Mouse (Mus musculus) heart, adult 8-10 months (tissue): ENCODE measurements at regions not wholly inside any gene's neighbourhood (a gene's known extent, or its start where the extent isn't known, plus 50 kb on each side); places are given as distances from the start of the nearest gene placed in this dataset.

Source experiments
- DNase-seq: peaks from one replicate; pipeline ENCODE4 v3.0.0; 2022; ENCODE audit warnings: low spot score

GRCm38 (mm10) chr8:34495974-34496373, 384.4 kb upstream of the Gm10131 start:
- DNase-seq: no peak

- no peak for DNase-seq
These were observed 377.3 kb upstream of the Gm10131 start for GRCm38 (mm10) chr8:34488746-34489400.

GRCm38 (mm10) chr8:34486433-34487096, 375.0 kb upstream of the Gm10131 start:
- DNase-seq: no peak

- DNase-seq: no peak
These were observed 374.4 kb upstream of the Gm10131 start for GRCm38 (mm10) chr8:34485905-34486304.

- DNase-seq: no peak
These were observed 373.8 kb upstream of the Gm10131 start for GRCm38 (mm10) chr8:34485346-34485745.

- peak; percentile 66 for DNase-seq
These were observed 373.2 kb upstream of the Gm10131 start for GRCm38 (mm10) chr8:34484551-34485335.

- DNase-seq: no peak
These were observed 371.7 kb upstream of the Gm10131 start for GRCm38 (mm10) chr8:34483212-34483611.

GRCm38 (mm10) chr8:34482676-34483075, 371.1 kb upstream of the Gm10131 start:
- DNase-seq: no peak

GRCm38 (mm10) chr8:34480496-34480895, 369.0 kb upstream of the Gm10131 start:
- no peak for DNase-seq

- peak; percentile 24 for DNase-seq
These were observed 367.4 kb upstream of the Gm10131 start for GRCm38 (mm10) chr8:34478891-34479290.

GRCm38 (mm10) chr8:34478465-34478864, 366.9 kb upstream of the Gm10131 start:
- no peak for DNase-seq

- DNase-seq: no peak
These were observed 364.7 kb upstream of the Gm10131 start for GRCm38 (mm10) chr8:34476146-34476820.

- DNase-seq: peak; percentile 50
These were observed 363.1 kb upstream of the Gm10131 start for GRCm38 (mm10) chr8:34474593-34474992.

GRCm38 (mm10) chr8:34473769-34474168, 362.2 kb upstream of the Gm10131 start:
- DNase-seq: no peak

GRCm38 (mm10) chr8:34473301-34473700, 361.8 kb upstream of the Gm10131 start:
- no peak for DNase-seq

GRCm38 (mm10) chr8:34472846-34473245, 361.3 kb upstream of the Gm10131 start:
- no peak for DNase-seq

- no peak for DNase-seq
These were observed 360.9 kb upstream of the Gm10131 start for GRCm38 (mm10) chr8:34472434-34472833.

GRCm38 (mm10) chr8:34469091-34469490, 357.6 kb upstream of the Gm10131 start:
- no peak for DNase-seq

- DNase-seq: no peak
These were observed 355.3 kb upstream of the Gm10131 start for GRCm38 (mm10) chr8:34466786-34467364.

GRCm38 (mm10) chr8:34465398-34465797, 353.9 kb upstream of the Gm10131 start:
- no peak for DNase-seq

GRCm38 (mm10) chr8:34462262-34462661, 350.7 kb upstream of the Gm10131 start:
- no peak for DNase-seq

- DNase-seq: no peak
These were observed 346.8 kb upstream of the Gm10131 start for GRCm38 (mm10) chr8:34458300-34458699.
